Mouse (Mus musculus): ENCODE results near the gene Atp11b.

Gene Atp11b

GRCm38 (mm10) chr3:35779748-35780147 lies 25.8 kb downstream of the Atp11b start:
- no peak for DNase-seq (ENCODE audit: low spot score)

- DNase-seq (ENCODE audit: low spot score): no peak
These were observed 48.1 kb downstream of the Atp11b start for GRCm38 (mm10) chr3:35802040-35802439.

DNA sequence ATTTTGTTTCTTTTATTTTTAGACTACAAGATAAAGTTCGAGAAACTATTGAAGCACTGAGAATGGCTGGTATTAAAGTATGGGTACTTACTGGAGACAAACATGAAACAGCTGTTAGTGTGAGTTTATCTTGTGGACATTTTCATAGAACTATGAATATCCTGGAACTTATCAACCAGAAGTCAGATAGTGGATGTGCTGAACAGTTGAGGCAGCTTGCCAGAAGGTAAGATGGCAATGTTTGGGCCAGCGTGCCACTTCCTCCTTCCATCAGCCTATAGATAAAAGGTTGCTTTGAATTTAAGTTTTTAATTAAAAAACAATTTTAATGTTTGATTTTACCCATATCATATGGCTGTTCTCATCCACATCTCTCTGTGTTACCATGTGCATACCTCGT lies 66.0 kb downstream of the Atp11b start:
- no peak for DNase-seq (ENCODE audit: low spot score)

- DNase-seq (ENCODE audit: low spot score): no peak
These were observed 68.1 kb downstream of the Atp11b start for GRCm38 (mm10) chr3:35822036-35822435.

GRCm38 (mm10) chr3:35849326-35849725 lies 95.4 kb downstream of the Atp11b start:
- no peak for DNase-seq (ENCODE audit: low spot score)

GRCm38 (mm10) chr3:35883267-35883666 lies 129.4 kb downstream of the Atp11b start:
- DNase-seq (ENCODE audit: low spot score): no peak

DNA sequence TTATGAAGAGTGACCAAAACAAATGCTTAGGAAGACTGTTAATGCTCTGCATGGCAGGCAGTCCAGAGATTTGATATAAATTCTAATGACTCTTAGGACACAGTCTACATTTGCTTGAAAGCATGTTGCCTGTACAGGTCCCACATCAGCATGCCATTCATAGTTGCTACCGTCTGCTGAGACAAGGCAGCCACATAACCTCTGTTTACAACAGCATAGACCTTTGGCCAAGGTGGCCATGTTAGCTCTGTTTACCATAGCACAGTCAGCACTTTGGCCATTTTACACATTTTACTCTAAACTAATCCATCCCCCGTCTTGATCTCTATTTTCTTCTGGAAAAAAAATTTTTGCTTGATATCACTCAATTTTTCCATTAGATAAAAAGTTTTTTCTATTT lies 135.6 kb downstream of the Atp11b start:
- no peak for DNase-seq (ENCODE audit: low spot score)

DNA sequence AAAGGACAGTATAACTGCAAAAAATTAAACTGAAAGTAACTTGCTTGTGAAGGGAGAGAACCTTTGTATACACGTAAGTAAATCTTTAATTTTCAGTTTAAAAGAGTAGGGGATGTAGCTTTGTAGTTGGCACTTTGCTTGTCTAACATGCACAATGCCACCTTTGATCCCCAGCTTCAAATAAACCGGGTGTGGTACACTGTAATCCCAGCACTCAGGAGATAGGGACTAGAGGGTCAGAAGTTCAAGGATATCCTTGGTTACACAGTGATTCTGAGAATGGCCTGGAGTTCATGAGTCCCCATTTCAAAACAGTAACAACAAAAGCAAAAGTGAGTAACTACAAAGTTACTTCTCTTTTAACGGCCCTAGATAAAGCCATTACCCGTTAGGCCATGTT lies 137.2 kb downstream of the Atp11b start:
- no peak for DNase-seq (ENCODE audit: low spot score)

DNA sequence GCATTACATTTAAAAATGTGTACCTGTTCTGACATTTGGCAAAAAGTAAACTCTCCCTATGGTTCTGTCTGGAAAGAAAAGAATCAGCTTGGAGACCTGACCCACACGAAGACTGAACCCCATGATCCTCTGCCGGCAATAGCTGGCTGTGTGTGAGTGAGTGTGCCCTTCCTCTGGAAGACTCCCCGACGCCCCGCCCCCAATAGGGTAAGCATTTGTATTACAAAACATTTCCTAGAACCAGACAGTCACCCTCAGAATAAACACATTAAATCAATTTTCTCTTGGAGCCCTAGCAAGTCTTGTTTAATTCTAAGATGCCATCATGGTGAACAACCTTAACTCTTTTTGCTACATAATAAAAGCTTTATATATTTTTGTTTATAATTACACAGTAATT lies 139.2 kb downstream of the Atp11b start:
- DNase-seq (ENCODE audit: low spot score): no peak

GRCm38 (mm10) chr3:35897900-35898299 lies 144.0 kb downstream of the Atp11b start:
- DNase-seq (ENCODE audit: low spot score): no peak

GRCm38 (mm10) chr3:35899109-35899508 lies 145.2 kb downstream of the Atp11b start:
- no peak for DNase-seq (ENCODE audit: low spot score)

GRCm38 (mm10) chr3:35900555-35901204 lies 146.8 kb downstream of the Atp11b start:
- DNase-seq (ENCODE audit: low spot score): no peak
